Mouse (Mus musculus): Measurements from ENCODE around the gene Kmt2e. TPM values are rescaled to one million over a fixed set of nuclear protein-coding genes. Genes with fewer than 3 reads are reported as not detected.
"Not testable (repeated sequence)": the region's sequence is repeated elsewhere in the genome, so short reads cannot be mapped to it uniquely, and the experiment has no call there.

The Kmt2e gene
- polyA plus RNA-seq, 1 experiment from 2014 or later: 86.1 TPM

GRCm38 (mm10) chr5:23453561-23453960 lies 19.3 kb downstream of the Kmt2e start:
- H3K4me3 ChIP-seq; H3K27ac ChIP-seq; H3K27me3 ChIP-seq (ENCODE audit: poor library complexity, severe bottlenecking); DNase-seq (ENCODE audit: extremely low spot score, low spot score); H3K4me1 ChIP-seq; H3K9me3 ChIP-seq: not testable (repeated sequence)
- peaks cover 74% of the 10 kb centered on the region for H3K36me3 ChIP-seq (replicated peaks)
- 88% methylated on average over 2 of the region's 2 CpGs for WGBS

- Histone ChIP-seq H3K4me1 (0 out of 2 replicates have a peak, but pooled peaks cover 4% of the 10 kb centered on the region), H3K27me3 (ENCODE audit: poor library complexity, severe bottlenecking) (no peaks in the 10 kb centered on the region), H3K9me3 (no peaks in the 10 kb centered on the region), H3K4me3 (no peak overlapping the region), H3K36me3 (replicated peaks) (peaks cover 76% of the 10 kb centered on the region), H3K27ac (no peak overlapping the region)
- WGBS: 72% methylated on average over 2 of the region's 2 CpGs
- DNase-seq (ENCODE audit: extremely low spot score, low spot score): no peak
Measured at GRCm38 (mm10) chr5:23461688-23462087, 27.4 kb downstream of the Kmt2e start.

- no peaks in the 10 kb centered on the region for H3K4me1 ChIP-seq
- H3K36me3 ChIP-seq (replicated peaks): peaks cover 85% of the 10 kb centered on the region
- 96% methylated on average over 3 of the region's 3 CpGs for WGBS
- no peak for DNase-seq (ENCODE audit: extremely low spot score, low spot score)
- H3K27me3 ChIP-seq (ENCODE audit: poor library complexity, severe bottlenecking): no peaks in the 10 kb centered on the region
- H3K27ac ChIP-seq: no peak overlapping the region
- no peak overlapping the region for H3K4me3 ChIP-seq
- no peaks in the 10 kb centered on the region for H3K9me3 ChIP-seq
Measured at GRCm38 (mm10) chr5:23464247-23464646, 30.0 kb downstream of the Kmt2e start.

- peaks cover 88% of the 10 kb centered on the region for H3K36me3 ChIP-seq (replicated peaks)
Measured at GRCm38 (mm10) chr5:23464743-23465142, 30.5 kb downstream of the Kmt2e start.

GRCm38 (mm10) chr5:23466546-23466945 lies 32.3 kb downstream of the Kmt2e start:
- H3K27me3 ChIP-seq (ENCODE audit: poor library complexity, severe bottlenecking): no peaks in the 10 kb centered on the region
- no peaks in the 10 kb centered on the region for H3K4me1 ChIP-seq
- no peak for DNase-seq (ENCODE audit: extremely low spot score, low spot score)
- 94% methylated on average over 4 of the region's 4 CpGs for WGBS
- H3K36me3 ChIP-seq (replicated peaks): peaks cover 95% of the 10 kb centered on the region
- H3K27ac ChIP-seq: no peak overlapping the region
- no peaks in the 10 kb centered on the region for H3K9me3 ChIP-seq
- no peak overlapping the region for H3K4me3 ChIP-seq

More at GRCm38 (mm10) chr5:23464743-23465142, 30.5 kb downstream of the Kmt2e start:
- no peak overlapping the region for H3K27ac ChIP-seq
- WGBS: 89% methylated on average over 8 of the region's 8 CpGs
- no peak overlapping the region for H3K4me3 ChIP-seq
- no peaks in the 10 kb centered on the region for H3K9me3 ChIP-seq
- DNase-seq (ENCODE audit: extremely low spot score, low spot score): no peak
- H3K4me1 ChIP-seq: no peaks in the 10 kb centered on the region
- H3K27me3 ChIP-seq (ENCODE audit: poor library complexity, severe bottlenecking): no peaks in the 10 kb centered on the region

- Histone ChIP-seq H3K36me3 (replicated peaks) (peaks cover 91% of the 10 kb centered on the region), H3K4me1 (no peaks in the 10 kb centered on the region), H3K27me3 (ENCODE audit: poor library complexity, severe bottlenecking) (no peaks in the 10 kb centered on the region), H3K9me3 (no peaks in the 10 kb centered on the region), H3K4me3 (no peak overlapping the region), H3K27ac (no peak overlapping the region)
- no peak for DNase-seq (ENCODE audit: extremely low spot score, low spot score)
- 79% methylated on average over 6 of the region's 6 CpGs for WGBS
Measured at GRCm38 (mm10) chr5:23473098-23473873, 39.0 kb downstream of the Kmt2e start.

- Histone ChIP-seq H3K27me3 (ENCODE audit: poor library complexity, severe bottlenecking) (no peaks in the 10 kb centered on the region), H3K36me3 (replicated peaks) (peaks cover 98% of the 10 kb centered on the region), H3K9me3 (no peaks in the 10 kb centered on the region), H3K27ac (no peak overlapping the region), H3K4me3 (no peak overlapping the region), H3K4me1 (no peaks in the 10 kb centered on the region)
- WGBS: 94% methylated on average over 7 of the region's 7 CpGs
- DNase-seq (ENCODE audit: extremely low spot score, low spot score): no peak
Measured at GRCm38 (mm10) chr5:23483811-23484210, 49.6 kb downstream of the Kmt2e start.

- no peaks in the 10 kb centered on the region for H3K27me3 ChIP-seq (ENCODE audit: poor library complexity, severe bottlenecking)
Measured at GRCm38 (mm10) chr5:23489231-23489630, 55.0 kb downstream of the Kmt2e start.

GRCm38 (mm10) chr5:23490797-23491196 lies 56.6 kb downstream of the Kmt2e start:
- no peak overlapping the region for H3K27ac ChIP-seq
- no peak overlapping the region for H3K4me3 ChIP-seq
- peaks cover 96% of the 10 kb centered on the region for H3K36me3 ChIP-seq (replicated peaks)
- no peaks in the 10 kb centered on the region for H3K9me3 ChIP-seq
- no peak for DNase-seq (ENCODE audit: extremely low spot score, low spot score)
- no peaks in the 10 kb centered on the region for H3K4me1 ChIP-seq
- 59% methylated on average over 2 of the region's 2 CpGs for WGBS
- H3K27me3 ChIP-seq (ENCODE audit: poor library complexity, severe bottlenecking): no peaks in the 10 kb centered on the region

More at GRCm38 (mm10) chr5:23489231-23489630, 55.0 kb downstream of the Kmt2e start:
- no peak overlapping the region for H3K4me3 ChIP-seq
- H3K9me3 ChIP-seq: no peaks in the 10 kb centered on the region
- H3K27ac ChIP-seq: no peak overlapping the region
- 93% methylated on average over 4 of the region's 4 CpGs for WGBS
- peaks cover 97% of the 10 kb centered on the region for H3K36me3 ChIP-seq (replicated peaks)
- no peak for DNase-seq (ENCODE audit: extremely low spot score, low spot score)
- no peaks in the 10 kb centered on the region for H3K4me1 ChIP-seq

GRCm38 (mm10) chr5:23496396-23496795 lies 62.2 kb downstream of the Kmt2e start:
- Histone ChIP-seq H3K4me1 (no peaks in the 10 kb centered on the region), H3K27ac (no peak overlapping the region), H3K9me3 (no peaks in the 10 kb centered on the region), H3K27me3 (ENCODE audit: poor library complexity, severe bottlenecking) (no peaks in the 10 kb centered on the region), H3K4me3 (no peak overlapping the region), H3K36me3 (replicated peaks) (peaks cover 98% of the 10 kb centered on the region)
- DNase-seq (ENCODE audit: extremely low spot score, low spot score): no peak
- 89% methylated on average over 3 of the region's 3 CpGs for WGBS

GRCm38 (mm10) chr5:23496933-23497332 lies 62.7 kb downstream of the Kmt2e start:
- H3K9me3 ChIP-seq: no peaks in the 10 kb centered on the region
- 93% methylated on average over 5 of the region's 5 CpGs for WGBS
- no peaks in the 10 kb centered on the region for H3K4me1 ChIP-seq
- DNase-seq (ENCODE audit: extremely low spot score, low spot score): no peak
- H3K27me3 ChIP-seq (ENCODE audit: poor library complexity, severe bottlenecking): no peaks in the 10 kb centered on the region
- H3K4me3 ChIP-seq: no peak overlapping the region
- H3K36me3 ChIP-seq (replicated peaks): peaks cover 98% of the 10 kb centered on the region
- H3K27ac ChIP-seq: no peak overlapping the region

- no peak for DNase-seq (ENCODE audit: extremely low spot score, low spot score)
- Histone ChIP-seq H3K27ac (no peak overlapping the region), H3K4me3 (no peak overlapping the region), H3K27me3 (ENCODE audit: poor library complexity, severe bottlenecking) (no peaks in the 10 kb centered on the region), H3K4me1 (no peaks in the 10 kb centered on the region), H3K36me3 (replicated peaks) (peaks cover 98% of the 10 kb centered on the region), H3K9me3 (no peaks in the 10 kb centered on the region)
- 94% methylated on average over 10 of the region's 10 CpGs for WGBS
Measured at GRCm38 (mm10) chr5:23497920-23498319, 63.7 kb downstream of the Kmt2e start.

GRCm38 (mm10) chr5:23499257-23499656 lies 65.0 kb downstream of the Kmt2e start:
- H3K4me3 ChIP-seq: no peak overlapping the region
- no peaks in the 10 kb centered on the region for H3K9me3 ChIP-seq
- no peaks in the 10 kb centered on the region for H3K4me1 ChIP-seq
- 96% methylated on average over 16 of the region's 16 CpGs for WGBS
- peaks cover 98% of the 10 kb centered on the region for H3K36me3 ChIP-seq (replicated peaks)
- no peaks in the 10 kb centered on the region for H3K27me3 ChIP-seq (ENCODE audit: poor library complexity, severe bottlenecking)
- DNase-seq (ENCODE audit: extremely low spot score, low spot score): no peak
- H3K27ac ChIP-seq: no peak overlapping the region
